Mouse (Mus musculus) brain, embryonic 14.5 days (tissue): ENCODE measurements at regions not wholly inside any gene's neighbourhood (a gene's known extent, or its start where the extent isn't known, plus 50 kb on each side); places are given as distances from the start of the nearest gene placed in this dataset.

Source experiments
- CTCF ChIP-seq: fragments of 200-500 bp; IDR thresholded peaks from 2 replicates; pipeline ENCODE4 v1.5.1; 2012; ENCODE audit warnings: inconsistent platforms, mild to moderate bottlenecking, moderate library complexity, borderline replicate concordance; ENCODE audit not compliant: insufficient read depth, insufficient read length; ENCODE audit errors: extremely low read depth
- POLR2A ChIP-seq: fragments of 200-500 bp; IDR thresholded peaks from 2 replicates; pipeline ENCODE4 v1.6.1; 2012; ENCODE audit warnings: mild to moderate bottlenecking, inconsistent platforms, borderline replicate concordance; ENCODE audit not compliant: poor library complexity, insufficient read depth, insufficient read length, severe bottlenecking; ENCODE audit errors: extremely low read depth

- TF ChIP-seq POLR2A = no peak
- TF ChIP-seq CTCF = no peak
These were observed 137.2 kb downstream of the Atp23 start for GRCm38 (mm10) chr10:126763976-126764375.
